Mouse (Mus musculus): Measurements from ENCODE around the gene Pax2.

Gene Pax2

DNA sequence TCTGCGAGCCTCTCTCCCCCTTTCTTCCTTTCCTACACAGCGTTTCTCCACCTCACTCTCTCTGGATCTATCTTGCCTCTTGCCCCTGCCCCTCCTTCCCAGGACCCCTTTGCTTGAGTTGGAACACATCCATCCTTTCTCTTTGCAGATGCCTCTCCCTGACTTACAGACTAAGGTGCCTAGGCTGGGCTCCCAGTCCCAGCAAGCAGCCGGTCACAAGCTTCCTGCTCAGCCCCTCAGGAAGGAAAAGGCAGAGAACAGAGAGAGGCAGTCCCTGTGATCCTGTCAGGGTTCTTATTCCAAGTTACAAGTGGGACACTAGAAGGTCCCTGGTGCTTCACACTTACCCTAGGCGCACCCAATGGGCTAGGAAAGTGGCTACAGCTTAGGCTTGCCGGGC is 7.6 kb upstream of the Pax2 start:
- DNase-seq (ENCODE audit: low spot score in 2 of 2) = no peak

DNA sequence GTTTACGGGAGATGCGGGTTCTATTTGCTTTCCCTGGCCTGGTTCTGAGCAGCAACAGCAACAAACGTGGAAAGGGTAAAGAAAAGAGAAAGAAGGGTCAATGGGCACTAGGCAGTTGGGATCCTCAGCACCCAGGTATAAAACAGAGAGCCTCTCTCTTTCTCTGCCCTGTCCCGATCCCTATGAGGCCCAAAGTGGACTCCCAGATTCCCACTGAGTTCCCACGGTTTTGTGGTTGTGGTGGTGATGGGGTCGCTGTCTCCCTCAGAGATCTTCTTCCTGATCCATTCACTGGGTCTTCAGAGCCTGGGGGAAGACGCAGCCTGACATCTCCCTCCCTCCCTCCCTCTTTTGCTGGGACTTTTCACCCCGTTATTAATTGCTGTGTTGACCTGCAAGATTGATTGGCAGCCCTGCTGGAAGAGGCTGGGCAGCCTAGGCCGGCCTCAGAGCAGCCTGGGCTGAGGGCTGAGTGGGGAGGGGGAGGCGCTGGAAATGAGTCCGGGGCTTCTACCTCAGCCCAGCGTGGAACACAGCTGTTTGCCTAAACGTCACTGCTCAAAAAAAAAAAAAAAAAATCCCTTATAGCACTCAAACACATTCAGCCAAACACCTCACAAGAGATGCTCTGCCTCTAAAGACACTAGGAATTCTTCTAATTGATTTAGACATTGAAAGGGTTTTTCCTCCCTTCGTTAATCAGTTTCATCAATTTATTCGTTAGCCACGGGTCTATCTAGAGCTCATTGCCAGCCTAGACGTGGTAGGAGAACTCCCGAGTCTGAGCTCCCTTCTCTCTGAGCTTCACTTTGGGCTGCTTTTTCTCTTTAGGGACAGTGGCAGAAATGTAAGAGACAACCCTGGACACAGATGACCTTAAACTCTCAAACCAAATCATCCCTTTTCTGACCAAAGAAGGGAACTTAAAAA is 6.5 kb upstream of the Pax2 start:
- DNase-seq (ENCODE audit: low spot score in 2 of 2) = no peak

DNA sequence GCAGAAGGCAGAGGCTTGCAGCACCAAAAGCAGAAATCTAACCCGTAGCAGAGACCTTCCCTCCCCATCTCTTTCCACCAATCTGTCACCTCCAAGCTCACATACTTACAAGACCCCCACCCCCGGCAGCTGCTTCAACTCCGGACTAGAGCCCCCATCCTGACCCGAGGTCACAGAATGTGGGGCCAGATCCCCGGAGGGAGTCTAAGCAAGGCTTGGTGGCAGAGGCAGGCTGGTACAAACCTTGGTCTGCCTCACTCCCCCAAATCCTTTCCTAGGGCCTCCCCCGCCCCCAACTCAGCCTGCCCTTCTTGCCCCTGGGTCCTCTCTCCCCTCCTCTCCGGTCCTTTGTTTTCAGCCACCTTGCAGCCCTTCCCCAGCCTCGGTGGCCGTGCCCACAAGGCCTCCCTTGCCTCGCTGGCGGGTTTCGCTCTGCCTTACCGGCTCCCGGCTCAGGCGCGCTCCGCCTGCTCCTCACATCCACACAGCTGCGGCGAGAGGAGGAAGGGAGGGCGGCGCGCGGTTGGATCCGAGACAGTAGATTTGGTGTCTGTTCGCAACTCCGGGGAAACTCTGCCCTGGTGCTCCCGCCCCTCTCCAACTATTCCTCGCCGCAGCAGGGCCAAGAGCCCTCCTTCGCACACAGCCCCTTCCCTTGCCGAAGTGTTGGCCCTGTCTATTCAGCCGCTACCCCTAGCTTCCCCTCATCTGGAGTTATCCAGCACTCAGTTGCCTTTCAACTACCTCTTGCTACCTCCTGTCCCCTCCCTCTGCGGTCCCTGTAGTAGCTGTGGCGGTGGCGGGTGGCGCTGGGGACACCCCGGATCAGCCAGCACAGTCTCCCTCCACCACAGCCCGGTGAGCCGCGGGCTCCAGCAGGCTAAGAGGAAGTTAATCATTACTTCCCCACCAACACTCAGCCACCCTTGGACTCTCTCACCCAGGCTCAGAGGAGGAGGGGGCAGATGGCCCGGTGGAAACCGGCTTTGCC is 5.5 kb upstream of the Pax2 start:
- DNase-seq (ENCODE audit: low spot score in 2 of 2) = no peak

DNA sequence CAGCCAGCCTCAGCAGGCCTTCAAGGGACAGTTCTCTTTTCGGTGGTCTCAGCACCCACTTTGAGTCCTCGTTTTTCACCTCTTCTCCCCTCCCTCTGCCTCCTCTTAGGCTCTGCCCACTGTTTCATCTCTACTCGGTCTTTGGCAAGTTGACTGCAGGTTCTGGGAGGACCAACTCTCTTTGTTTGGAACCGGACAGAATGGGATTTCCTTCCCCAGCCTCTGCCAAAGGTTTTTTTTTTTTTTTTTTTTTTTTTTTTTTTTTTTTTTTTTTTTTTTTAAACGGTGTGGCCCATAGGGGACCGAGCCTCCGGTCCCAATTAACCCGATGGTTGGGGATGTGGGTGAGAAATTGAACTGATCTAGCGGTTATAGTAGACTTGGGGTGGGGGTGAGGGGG is 4.8 kb upstream of the Pax2 start:
- DNase-seq (ENCODE audit: low spot score in 2 of 2) = no peak

DNA sequence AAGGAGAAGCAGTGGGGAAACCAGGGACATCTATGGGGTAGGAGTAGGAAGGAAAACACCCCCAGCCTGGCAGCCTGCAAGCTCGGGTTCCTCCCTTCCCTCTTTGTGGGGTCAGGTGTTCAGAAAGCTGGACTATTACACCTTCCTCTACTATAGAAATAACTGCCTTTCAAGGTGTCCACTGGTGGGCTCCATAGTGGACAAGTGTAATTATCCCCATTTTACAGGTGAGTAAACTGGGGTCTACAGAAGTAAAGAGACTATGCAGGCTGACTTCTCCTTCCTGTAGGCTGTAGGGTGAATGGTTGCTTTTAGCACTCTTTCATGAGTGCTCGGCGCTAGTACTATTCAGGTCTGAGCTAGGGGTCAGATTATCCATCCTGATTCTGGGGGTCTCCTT is 4.3 kb upstream of the Pax2 start:
- DNase-seq (ENCODE audit: low spot score in 2 of 2) = no peak

DNA sequence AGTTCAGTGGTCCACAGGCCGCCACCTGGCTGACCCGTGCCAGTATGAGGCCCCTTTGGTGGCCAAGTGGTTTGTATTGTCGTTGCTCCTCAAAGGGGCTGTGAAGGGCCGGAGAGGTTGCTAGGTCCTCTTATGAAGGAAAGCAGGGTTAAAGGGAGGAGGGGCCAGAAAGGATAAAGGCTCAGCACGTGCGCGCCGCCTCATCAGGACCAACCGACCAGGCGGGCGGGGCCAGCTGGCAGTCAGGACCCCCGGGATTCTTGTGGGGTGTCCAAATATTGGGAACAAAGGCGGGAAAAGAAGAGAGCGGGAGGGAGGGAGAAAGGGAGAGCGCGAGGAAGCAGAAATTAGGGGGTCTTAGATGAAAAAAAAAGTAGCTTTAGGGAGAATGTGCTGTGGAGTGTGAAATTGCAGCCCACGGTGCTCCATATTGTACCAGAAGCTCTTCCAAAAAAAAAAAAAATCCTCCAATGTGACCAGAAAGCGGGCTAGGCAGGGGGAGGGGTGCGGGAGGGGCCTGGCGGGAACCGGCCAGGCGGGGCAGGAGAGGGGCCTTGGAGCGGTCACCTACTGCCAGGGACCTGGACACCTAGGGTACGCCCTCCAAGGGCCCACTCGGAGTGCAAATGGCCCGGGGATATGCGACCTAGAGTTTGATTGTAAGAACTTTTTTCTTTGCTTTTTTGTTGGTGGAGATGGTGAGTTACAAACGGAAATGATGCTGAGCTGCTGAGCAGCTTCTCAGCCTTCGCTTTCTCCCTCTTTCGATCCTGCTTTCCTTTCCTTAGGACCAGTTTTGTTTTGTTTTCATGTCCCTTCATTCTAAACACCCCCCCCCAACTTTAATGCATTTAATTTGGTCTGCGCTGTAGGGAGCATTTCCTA is 3.5 kb upstream of the Pax2 start:
- DNase-seq (ENCODE audit: low spot score in 2 of 2) = no peak

DNA sequence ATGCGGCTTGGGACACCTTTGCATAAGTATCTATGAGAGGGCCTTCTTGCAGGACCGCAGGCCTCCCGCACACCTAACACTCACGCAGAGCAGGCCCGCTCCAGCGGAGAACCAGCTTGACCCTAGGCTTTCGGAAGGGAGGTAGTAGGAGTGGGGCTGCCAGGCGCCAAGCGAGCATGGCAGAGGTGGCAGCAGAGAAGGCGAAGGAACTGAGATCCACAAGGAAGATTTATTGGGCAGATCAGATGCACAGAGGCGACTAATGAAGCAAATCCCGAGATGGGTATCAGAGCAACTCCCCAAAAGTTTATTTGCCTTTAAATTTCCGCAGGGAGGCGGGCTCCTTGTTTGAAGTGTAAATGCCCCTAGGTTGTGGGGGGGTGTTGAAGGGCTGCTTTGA is 2.5 kb upstream of the Pax2 start:
- no peak for DNase-seq (ENCODE audit: low spot score in 2 of 2)

DNA sequence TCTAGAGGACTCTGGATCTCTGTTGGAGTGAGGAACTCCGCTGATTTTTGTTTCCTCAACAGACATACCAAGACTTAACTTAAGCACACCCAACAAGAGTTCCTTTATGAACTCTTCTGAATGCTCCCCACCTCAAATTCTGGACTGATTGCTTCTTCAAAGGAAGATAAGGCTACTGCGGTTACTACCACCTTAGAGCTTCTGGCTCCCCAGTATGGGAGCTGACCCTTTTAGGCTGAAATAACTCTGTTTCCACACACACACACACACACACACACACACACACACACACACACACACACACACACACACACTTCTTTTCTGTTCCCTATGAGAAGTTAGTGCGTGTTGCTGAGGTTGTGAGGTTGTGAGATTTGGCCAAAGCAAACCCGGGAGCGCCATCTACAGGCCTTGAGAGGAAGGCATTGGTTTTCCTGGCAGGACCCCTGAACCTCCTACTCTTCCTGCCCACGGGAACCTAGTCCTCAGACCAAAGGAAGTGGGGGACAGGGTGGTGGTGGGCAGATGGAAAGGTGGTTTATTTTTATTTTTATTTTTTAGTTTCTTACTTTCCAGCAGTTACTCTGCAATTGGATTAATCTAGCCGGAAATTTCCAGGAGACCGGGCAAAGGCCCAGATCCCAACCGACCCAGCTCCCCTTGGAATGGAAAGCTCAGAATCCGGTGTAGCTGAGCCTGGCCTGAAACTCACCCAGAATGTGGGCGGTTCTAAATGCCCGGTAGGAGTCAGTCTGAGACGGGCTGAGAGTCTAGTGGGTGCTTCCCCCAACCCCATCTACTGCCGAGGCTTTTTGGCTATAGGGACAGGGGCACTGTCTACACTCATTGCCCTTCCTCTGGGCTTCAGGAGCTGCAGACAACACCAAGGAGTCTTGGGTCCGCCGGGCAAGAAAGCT is 1.1 kb upstream of the Pax2 start:
- peak; percentile 50 to 62 for DNase-seq (ENCODE audit: low spot score in 2 of 2)

DNA sequence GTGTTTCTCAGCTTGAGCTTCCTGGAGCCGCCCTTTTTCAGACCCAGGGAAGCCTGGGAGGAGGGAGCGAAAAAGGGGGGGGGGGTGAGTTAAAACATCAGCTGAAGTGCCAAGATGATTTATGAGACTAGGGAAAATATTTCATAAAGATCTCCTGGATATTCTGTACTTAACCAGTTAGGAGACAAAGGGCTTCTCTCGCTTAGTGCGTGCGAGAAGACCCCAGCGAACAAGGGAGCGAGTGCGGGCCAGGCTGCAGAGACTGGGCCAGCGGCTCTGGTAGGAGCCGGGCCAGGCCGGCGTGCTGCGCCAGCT is 510 bp upstream of the Pax2 start:
- no peak for DNase-seq (ENCODE audit: low spot score in 2 of 2)

DNA sequence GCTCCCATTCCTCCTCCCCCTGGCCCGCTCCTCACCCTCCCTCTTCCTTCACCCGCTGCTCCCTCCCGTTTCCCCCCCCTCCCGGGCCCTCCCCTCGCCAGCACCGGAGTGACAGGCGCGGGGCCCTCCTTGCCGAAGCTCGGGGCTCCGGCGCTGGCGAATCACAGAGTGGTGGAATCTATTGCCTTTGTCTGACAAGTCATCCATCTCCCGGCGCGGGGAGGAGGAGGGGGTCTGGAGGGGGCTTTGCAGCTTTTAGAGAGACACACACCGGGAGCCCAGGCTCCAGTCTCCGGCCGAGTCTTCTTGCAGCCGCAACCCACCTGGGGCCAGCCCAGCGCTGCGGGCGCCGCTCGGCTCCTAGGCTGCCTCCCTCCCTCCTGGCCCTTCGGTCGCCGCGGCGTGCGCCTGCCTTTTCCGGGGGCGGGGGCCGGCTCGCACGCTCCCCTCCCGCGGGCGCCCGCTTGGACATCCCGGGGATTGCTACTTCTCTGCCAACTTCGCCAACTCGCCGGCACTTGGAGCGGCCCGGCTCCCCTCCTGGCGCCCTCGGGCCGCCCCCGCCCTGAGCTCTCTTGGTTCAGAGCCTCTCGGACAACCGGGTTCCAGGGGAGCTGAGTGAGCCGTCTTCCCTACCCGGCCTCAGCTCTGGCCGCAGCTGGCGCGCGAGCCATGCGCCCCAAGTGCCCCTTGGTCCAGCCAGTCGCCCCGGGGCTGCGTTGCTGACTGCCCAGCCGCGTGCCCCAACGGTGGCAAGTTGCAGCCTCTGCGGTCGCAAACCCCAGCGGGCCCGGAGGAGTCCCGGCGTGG is 781 bp downstream of the Pax2 start:
- DNase-seq (ENCODE audit: low spot score in 2 of 2) = no peak

DNA sequence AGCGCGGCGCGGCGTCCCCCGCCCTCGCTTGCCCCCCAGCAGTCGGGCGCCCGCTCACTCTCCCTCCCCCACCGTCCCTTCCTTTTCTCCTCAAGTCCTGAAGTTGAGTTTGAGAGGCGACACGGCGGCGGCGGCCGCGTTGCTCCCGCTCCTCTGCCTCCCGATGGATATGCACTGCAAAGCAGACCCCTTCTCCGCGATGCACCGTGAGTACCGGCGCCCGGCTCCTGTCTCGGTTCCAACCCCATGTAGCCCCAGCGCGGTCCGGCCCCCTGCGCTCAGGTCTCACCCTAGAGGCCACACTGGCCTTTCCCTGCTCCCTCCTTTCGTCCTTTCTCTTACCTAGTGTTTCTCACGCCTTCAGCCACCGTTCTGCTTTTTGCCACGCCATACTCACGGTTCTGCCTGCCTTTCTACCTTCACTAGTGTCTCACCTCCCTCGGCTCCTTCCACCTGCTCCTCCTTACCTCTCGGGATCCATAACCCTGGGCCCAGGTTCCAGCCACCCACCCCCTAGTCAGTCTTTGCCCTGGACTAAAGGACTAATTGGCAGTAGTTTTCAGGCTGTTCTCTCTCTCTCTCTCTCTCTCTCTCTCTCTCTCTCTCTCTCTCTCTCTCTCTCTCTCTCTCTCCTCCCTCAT is 1.5 kb downstream of the Pax2 start:
- DNase-seq (ENCODE audit: low spot score in 2 of 2) = no peak

DNA sequence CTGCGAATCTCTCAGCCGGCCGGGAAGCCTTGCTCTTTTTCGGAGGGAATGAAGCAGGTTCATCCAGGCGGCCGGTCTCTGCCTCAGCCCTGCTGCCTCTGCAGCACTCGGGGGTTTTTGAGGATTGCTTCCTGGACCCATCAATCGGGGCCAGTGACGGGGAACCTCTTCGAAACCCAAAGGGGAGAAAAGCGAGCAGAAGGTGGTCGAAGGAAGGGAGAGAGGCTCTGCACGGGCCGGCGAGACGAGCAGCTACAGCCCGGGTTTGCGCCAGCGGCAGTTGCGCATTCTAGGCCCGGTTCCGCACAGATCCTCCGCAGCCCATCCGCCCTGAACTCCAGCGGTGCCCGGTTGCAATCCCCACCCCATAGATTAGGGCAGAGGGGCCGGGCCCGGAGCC is 3.0 kb downstream of the Pax2 start:
- no peak for DNase-seq (ENCODE audit: low spot score in 2 of 2)

DNA sequence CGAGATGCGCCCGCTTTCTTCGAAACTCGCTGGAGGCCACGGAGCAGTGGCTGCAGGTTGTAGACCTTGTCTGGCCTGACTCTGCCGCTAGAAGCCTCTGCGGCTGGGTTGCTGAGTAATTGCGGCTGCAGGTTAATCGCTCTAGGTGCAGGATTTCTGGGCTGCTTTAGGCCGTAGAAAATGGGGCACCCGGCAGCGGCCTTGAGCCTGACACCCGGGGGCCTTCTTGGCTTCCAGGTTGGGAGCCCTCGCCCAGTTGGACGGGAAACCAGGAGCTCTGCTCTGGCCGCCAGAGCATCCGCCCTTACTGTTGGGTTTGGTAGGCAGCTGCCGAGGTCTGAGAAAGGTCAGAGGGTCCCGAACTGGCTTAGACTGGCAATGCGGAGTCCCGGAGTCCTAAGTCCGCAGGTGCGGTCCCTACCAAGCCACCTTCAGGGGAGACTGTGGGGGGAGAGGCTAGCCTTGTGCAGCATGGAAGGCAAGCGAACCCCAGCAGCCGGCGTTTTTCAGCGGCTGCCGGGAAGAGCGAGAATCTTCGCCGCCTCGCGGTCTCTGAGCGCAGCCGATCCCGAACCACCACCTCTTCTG is 3.8 kb downstream of the Pax2 start:
- DNase-seq (ENCODE audit: low spot score in 2 of 2) = no peak

DNA sequence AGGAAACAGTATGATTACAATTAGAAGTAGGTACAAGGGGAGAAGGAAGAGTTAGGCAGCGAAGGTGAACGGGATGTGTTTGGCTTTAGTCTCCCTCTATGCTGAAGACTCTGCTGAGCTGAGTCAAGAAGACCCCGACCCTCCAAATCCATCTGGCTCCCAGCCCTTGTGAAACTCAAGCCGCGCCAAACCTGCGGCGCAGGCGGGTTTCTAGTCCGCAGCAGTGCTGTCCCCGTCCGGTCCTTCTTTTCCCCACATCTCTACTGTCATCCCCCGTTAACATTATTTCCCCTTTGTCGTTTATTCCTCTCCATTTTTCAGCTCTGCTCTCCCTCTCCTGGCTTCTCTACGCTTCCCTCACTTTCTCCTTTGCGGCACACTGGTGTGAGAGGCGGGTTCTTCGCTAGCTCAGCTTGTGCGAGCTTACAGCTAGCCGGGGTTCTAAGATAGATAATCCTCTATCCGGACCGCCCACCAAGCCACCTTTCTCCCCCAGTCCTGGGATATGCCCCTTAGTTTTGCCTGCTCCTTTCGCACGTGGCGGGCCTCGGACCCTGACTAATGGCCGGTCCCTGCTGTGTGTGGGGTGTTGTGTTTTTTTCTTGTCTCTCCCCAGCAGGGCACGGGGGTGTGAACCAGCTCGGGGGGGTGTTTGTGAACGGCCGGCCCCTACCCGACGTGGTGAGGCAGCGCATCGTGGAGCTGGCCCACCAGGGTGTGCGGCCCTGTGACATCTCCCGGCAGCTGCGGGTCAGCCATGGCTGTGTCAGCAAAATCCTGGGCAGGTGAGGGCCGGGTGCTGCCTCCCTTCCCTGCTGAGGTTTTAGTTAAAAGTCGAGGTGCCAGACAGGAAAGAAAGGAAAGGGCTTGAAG is 4.7 kb downstream of the Pax2 start:
- no peak for DNase-seq (ENCODE audit: low spot score in 2 of 2)

DNA sequence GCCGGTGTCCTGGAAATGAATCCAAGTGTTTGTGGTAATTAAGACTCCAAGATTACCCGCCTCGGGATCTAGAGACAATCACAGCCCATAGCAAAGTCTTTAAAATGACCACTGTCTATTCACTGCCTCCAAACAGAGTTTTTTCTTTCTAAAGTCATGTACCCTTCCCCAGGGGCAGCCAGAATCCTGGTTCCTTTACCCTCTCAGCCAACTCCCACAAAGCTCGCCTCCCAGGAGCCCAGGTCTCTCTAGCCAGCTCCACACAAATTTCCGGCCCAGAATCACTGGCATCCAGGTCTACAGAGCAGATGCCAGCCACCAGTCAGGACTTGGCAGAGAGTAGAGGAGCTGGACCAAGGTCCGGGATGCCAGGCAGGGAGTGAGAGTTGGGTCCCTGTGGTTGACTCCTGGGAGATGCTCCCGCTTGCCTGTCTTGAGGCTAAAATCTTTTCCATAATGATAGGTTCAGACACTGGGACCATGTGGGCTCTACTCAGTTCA is 6.3 kb downstream of the Pax2 start:
- no peak for DNase-seq (ENCODE audit: low spot score in 2 of 2)

DNA sequence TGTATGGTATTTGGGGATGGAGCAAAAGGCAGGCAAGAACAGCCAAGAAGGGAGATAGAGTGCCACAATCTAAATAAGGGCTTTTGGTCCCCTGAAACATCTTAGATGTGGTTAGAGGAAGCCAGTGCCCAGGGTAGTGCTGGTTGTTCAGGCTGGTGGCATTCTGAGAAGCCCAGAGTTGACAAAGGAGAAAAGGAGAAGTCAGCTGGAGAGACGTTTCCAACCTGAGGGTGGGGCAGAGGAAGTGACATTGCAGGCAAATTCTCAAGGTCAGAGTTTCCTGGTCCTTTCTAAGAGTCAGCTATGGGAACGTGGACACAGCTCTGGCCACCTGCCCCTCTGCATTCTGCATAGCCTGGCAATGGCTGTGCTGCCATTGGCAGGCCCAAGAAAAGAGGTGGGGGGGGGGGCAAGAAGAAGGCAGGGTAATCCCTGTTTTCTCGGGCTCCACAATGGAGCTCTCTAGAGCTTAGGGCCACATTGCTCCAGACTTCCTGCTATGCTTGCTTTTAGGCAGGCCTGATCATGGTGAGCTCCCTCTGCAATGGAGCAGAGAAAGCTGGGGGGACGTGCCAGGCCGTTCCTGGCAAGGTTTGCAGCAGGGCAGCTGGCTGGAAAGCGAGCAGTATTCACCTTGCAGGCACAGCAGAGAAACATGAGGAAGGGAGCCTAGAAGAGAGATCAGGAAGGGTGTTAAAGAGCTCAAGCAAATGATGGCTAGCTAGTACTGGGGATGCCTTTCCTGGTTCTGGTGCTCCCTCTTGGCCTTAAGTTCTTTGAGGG is 14.6 kb downstream of the Pax2 start:
- no peak for DNase-seq (ENCODE audit: low spot score in 2 of 2)

DNA sequence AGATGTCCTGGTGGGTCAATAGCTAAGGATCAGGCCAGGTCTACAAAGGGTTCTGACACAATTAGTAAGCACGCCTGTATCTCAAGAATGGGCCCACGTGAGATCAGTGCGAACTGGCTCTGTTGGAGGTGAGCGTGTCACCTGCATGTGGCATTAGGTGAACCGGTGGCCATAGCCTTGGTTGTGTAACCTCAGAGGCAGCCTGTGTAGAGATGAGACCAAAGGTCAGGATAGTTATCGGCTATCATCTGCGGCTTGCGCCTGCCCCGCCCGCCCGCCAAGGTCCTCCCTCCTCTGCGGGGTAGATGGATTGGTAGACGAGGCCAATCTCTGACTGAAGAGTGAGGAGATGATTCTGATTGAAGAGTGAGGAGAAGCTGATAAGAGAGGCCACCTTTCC is 15.7 kb downstream of the Pax2 start:
- DNase-seq (ENCODE audit: low spot score in 2 of 2) = no peak
